Mouse (Mus musculus): Measurements from ENCODE around the gene Upb1.

DNA sequence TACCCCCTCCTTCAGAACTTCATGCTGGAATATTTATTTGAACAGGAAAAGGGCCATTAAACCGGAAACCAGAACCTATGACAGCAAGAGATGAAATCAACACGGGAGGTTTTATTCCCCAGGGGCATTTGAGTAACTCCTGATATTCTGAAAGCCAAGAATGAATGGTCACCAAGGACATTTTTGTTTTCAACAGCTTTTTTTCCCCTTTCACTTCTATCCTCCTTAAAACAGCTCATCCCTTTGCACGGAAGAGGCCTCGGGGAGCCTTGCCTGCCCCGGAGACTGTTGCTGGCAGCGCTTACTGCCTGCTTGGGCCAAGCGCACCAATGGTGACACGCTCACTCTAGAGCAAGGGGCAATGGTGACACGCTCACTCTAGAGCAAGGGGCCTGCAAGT lies 76.1 kb downstream of the Upb1 start:
- TF ChIP-seq POLR2A (IDR thresholded peaks at IDR 0.05; ENCODE audit: insufficient read depth, low read depth, low read length), result no peak
- TF ChIP-seq CTCF (IDR thresholded peaks at IDR 0.05), result no peak
- no peak for TF ChIP-seq EP300 (IDR thresholded peaks at IDR 0.05; ENCODE audit: insufficient read depth, low read depth, low read length)

Data from heart, adult 2 months (tissue).